Mouse (Mus musculus) CH12.LX (cell line): ENCODE measurements around the gene Klhl31.

Experiments
- CTCF ChIP-seq, 2 experiments: IDR thresholded peaks in 1 of 2; conservative IDR thresholded peaks in 1 of 2; 2 replicates each; pipeline ENCODE4 v1.5.1; 2011 to 2012; ENCODE audit warnings: low read depth in 2 of 2, low read length in 2 of 2, improper control_type of control experiment in 1 of 2, inconsistent platforms in 1 of 2, mild to moderate bottlenecking in 1 of 2, moderate library complexity in 1 of 2
- IRF4 ChIP-seq: IDR thresholded peaks from 2 replicates; pipeline ENCODE4 v1.6.1; 2014; ENCODE audit warnings: low read depth, mild to moderate bottlenecking, inconsistent platforms, low read length, improper control_type of control experiment
- KAT2A ChIP-seq: IDR thresholded peaks from 2 replicates; pipeline ENCODE4 v1.6.1; 2012; ENCODE audit warnings: low read length, improper control_type of control experiment, inconsistent platforms; ENCODE audit not compliant: insufficient replicate concordance
- MAZ ChIP-seq: IDR thresholded peaks from 2 replicates; pipeline ENCODE4 v1.6.1; 2012; ENCODE audit warnings: low read depth, mild to moderate bottlenecking, inconsistent platforms, low read length, improper control_type of control experiment, moderate library complexity
- POLR2A ChIP-seq: IDR thresholded peaks from 2 replicates; pipeline ENCODE4 v1.6.1; 2011; ENCODE audit warnings: low read depth, mild to moderate bottlenecking, improper control_type of control experiment, low read length
- RAD21 ChIP-seq: IDR thresholded peaks from 2 replicates; pipeline ENCODE4 v1.6.1; 2011; ENCODE audit warnings: low read depth, mild to moderate bottlenecking, low read length, improper control_type of control experiment, moderate library complexity
- SMC3 ChIP-seq: IDR thresholded peaks from 2 replicates; pipeline ENCODE4 v1.6.1; 2011; ENCODE audit warnings: low read depth, low read length, improper control_type of control experiment

DNA sequence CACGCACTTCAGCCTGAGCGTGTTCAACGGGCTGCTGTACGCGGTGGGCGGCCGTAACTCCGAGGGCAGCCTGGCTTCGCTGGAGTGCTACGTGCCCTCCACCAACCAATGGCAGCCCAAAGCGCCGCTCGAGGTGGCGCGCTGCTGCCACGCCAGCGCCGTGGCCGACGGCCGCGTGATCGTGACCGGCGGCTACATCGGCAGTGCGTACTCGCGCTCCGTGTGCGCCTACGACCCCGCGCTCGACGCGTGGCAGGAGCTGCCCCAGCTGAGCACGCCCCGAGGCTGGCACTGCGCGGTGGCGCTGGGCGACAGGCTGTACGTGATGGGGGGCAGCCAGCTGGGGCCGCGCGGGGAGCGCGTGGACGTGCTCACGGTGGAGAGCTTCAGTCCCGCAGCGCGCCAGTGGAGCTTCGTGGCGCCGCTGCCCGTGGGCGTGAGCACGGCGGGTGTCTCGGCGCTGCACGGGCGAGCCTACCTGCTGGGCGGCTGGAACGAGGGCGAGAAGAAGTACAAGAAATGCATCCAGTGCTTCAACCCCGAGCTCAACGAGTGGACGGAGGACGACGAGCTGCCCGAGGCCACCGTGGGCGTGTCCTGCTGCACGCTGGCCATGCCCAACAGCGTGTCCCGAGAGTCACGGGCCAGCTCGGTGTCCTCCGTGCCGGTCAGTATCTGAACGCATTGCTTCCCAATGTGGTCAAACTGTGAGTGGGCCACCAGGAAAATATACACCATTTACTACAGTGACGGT lies 19.1 kb downstream of the Klhl31 start:
- TF ChIP-seq POLR2A (no peak), RAD21 (no peak), SMC3 (no peak), CTCF (conservative IDR thresholded peaks at IDR 0.05 in 1 of 2, IDR thresholded peaks at IDR 0.05 in 1 of 2; ENCODE audit: low read depth in 2 of 2, low read length in 2 of 2) (no peak), KAT2A (no peak), MAZ (no peak), IRF4 (no peak)
